Comparison of ENCODE assay signal across 17 mouse cellular contexts in the genomic region with DNA sequence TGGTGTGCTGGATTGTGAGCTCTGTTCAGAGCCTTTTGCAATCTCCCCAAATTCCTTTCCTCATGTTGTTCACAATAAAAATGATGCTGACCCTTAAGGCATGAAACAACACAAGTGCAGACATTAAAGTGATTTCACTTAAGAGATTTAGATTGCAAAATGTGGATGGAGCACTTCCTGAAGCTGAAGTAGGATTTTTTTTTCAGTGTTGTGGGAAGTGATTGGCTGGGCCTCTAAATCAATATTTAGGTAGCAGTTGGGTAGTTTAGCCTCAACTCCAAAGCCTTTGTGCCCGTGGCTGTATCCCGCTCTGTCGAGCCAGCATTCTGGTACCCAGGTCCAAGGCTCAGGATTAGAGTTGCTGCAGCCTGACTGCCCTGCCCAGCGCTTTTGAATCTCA.
DNase-seq lines count a peak whose midpoint lies in the region; ATAC-seq lines count a peak whose summit lies in the region.
"Had no signal": no experiment of that assay in that cellular context is flagged by ENCODE, and none has a peak within 500 bp of the region (broad histone marks: within the 10 kb centered on the region; RNA-seq: fewer than 3 reads in every experiment).

No protein-coding gene starts in this region.

- ATAC-seq in heart, embryonic 14.5 days (ENCODE audit: insufficient number of reproducible peaks, insufficient read depth, low FRiP score, low read depth) = no peak
- ATAC-seq in limb, embryonic 12.5 days (ENCODE audit: insufficient number of reproducible peaks, insufficient read depth, low FRiP score, low TSS enrichment, low read depth) = no peak
- no peak for ATAC-seq in embryonic facial prominence, embryonic 12.5 days (ENCODE audit: insufficient number of reproducible peaks, insufficient read depth, low FRiP score, low TSS enrichment)
- ATAC-seq in midbrain, embryonic 12.5 days (ENCODE audit: low FRiP score, low read depth) = no peak
- ATAC-seq: intestine, embryonic 15.5 days had no signal

- no peak overlapping the region for H3K4me2 ChIP-seq in heart, embryonic 14.5 days (ENCODE audit: low read length)
- H3K4me2 ChIP-seq in limb, embryonic 12.5 days = no peak overlapping the region
- H3K4me2 ChIP-seq in embryonic facial prominence, embryonic 12.5 days (replicated peaks) = no peak overlapping the region
- H3K4me2 ChIP-seq in midbrain, embryonic 12.5 days (replicated peaks) = no peak overlapping the region
- H3K4me2 ChIP-seq: intestine, embryonic 15.5 days had no signal

- H3K36me3 ChIP-seq in heart, embryonic 14.5 days (ENCODE audit: control insufficient read depth, insufficient read depth, low read length) = no peaks in the 10 kb centered on the region
- H3K36me3 ChIP-seq in limb, embryonic 12.5 days = no peaks in the 10 kb centered on the region
- no peaks in the 10 kb centered on the region for H3K36me3 ChIP-seq in limb, embryonic 10.5 days
- no peaks in the 10 kb centered on the region for H3K36me3 ChIP-seq in embryonic facial prominence, embryonic 12.5 days
- no peaks in the 10 kb centered on the region for H3K36me3 ChIP-seq in midbrain, embryonic 12.5 days
- H3K36me3 ChIP-seq: intestine, embryonic 15.5 days had no signal

- H3K4me1 ChIP-seq in heart, embryonic 14.5 days (ENCODE audit: control insufficient read depth in 2 of 2, insufficient read depth in 2 of 2, low read length in 2 of 2) = peaks cover 33 to 44% of the 10 kb centered on the region in 2 experiments
- H3K4me1 ChIP-seq in limb, embryonic 12.5 days (replicated peaks) = peaks cover 29% of the 10 kb centered on the region
- H3K4me1 ChIP-seq in limb, embryonic 10.5 days = peaks cover 33% of the 10 kb centered on the region
- H3K4me1 ChIP-seq in embryonic facial prominence, embryonic 12.5 days = peaks cover 48% of the 10 kb centered on the region
- H3K4me1 ChIP-seq in midbrain, embryonic 12.5 days = peaks cover 28% of the 10 kb centered on the region

- 92% methylated on average over 4 of the region's 4 CpGs for WGBS in heart, embryonic 14.5 days
- 83% methylated on average over 4 of the region's 4 CpGs for WGBS in limb, embryonic 12.5 days
- WGBS in limb, embryonic 10.5 days = 89% methylated on average over 4 of the region's 4 CpGs
- WGBS in embryonic facial prominence, embryonic 12.5 days = 81% methylated on average over 4 of the region's 4 CpGs
- 81% methylated on average over 4 of the region's 4 CpGs for WGBS in midbrain, embryonic 12.5 days

- DNase-seq in heart, adult 18-20 months = no peak
- DNase-seq in limb, embryonic 10.5 days (ENCODE audit: low spot score) = no peak
- no peak for DNase-seq in urinary bladder, postnatal 4 days (ENCODE audit: low spot score in 2 of 2)
- no peak for DNase-seq in embryo, embryonic 10 days (ENCODE audit: low spot score)
- DNase-seq: adrenal gland, postnatal 10 days; B cell, adult 2 months; cerebellum, adult 9-10 months; embryo, embryonic 11 days; gastrocnemius, adult 2 months; heart, postnatal 4 days; liver; lung, embryonic 14.5 days had no signal

- H3K4me3 ChIP-seq in heart, embryonic 14.5 days (ENCODE audit: control insufficient read depth in 1 of 2, insufficient read depth in 1 of 2, low read depth in 1 of 2, low read length in 2 of 2) = no peak overlapping the region
- no peak overlapping the region for H3K4me3 ChIP-seq in limb, embryonic 12.5 days (replicated peaks)
- H3K4me3 ChIP-seq in limb, embryonic 10.5 days = no peak overlapping the region
- H3K4me3 ChIP-seq in embryonic facial prominence, embryonic 12.5 days = no peak overlapping the region
- H3K4me3 ChIP-seq in midbrain, embryonic 12.5 days = no peak overlapping the region
- H3K4me3 ChIP-seq: gastrocnemius, adult 2 months; intestine, embryonic 15.5 days had no signal

- H3K27me3 ChIP-seq in heart, embryonic 14.5 days (ENCODE audit: control insufficient read depth, insufficient read depth, low read length) = no peaks in the 10 kb centered on the region
- no peaks in the 10 kb centered on the region for H3K27me3 ChIP-seq in limb, embryonic 12.5 days
- no peaks in the 10 kb centered on the region for H3K27me3 ChIP-seq in limb, embryonic 10.5 days (ENCODE audit: low read depth, poor library complexity, severe bottlenecking)
- H3K27me3 ChIP-seq in embryonic facial prominence, embryonic 12.5 days = no peaks in the 10 kb centered on the region
- no peaks in the 10 kb centered on the region for H3K27me3 ChIP-seq in midbrain, embryonic 12.5 days
- H3K27me3 ChIP-seq: intestine, embryonic 15.5 days had no signal

- no peaks in the 10 kb centered on the region for H3K9me3 ChIP-seq in heart, embryonic 14.5 days (ENCODE audit: control insufficient read depth, low read length)
- H3K9me3 ChIP-seq in limb, embryonic 12.5 days = no peaks in the 10 kb centered on the region
- no peaks in the 10 kb centered on the region for H3K9me3 ChIP-seq in limb, embryonic 10.5 days (replicated peaks)
- no peaks in the 10 kb centered on the region for H3K9me3 ChIP-seq in embryonic facial prominence, embryonic 12.5 days
- no peaks in the 10 kb centered on the region for H3K9me3 ChIP-seq in midbrain, embryonic 12.5 days
- H3K9me3 ChIP-seq: intestine, embryonic 15.5 days had no signal

- peak overlapping the region; percentile 87 to 94; a peak in 3 of 4 replicates for H3K27ac ChIP-seq in heart, embryonic 14.5 days (replicated peaks in 1 of 2; ENCODE audit: control insufficient read depth in 1 of 2, insufficient read depth in 1 of 2, low read depth in 2 of 2, low read length in 2 of 2)
- H3K27ac ChIP-seq in limb, embryonic 12.5 days = peak overlapping the region; percentile 80
- no peak overlapping the region for H3K27ac ChIP-seq in limb, embryonic 10.5 days
- peak overlapping the region; percentile 88 for H3K27ac ChIP-seq in embryonic facial prominence, embryonic 12.5 days
- peak overlapping the region; percentile 79; the same call in 1 of the 2 replicates for H3K27ac ChIP-seq in midbrain, embryonic 12.5 days (replicated peaks)

- no peak overlapping the region for H3K9ac ChIP-seq in heart, embryonic 14.5 days (ENCODE audit: low read length)
- H3K9ac ChIP-seq in limb, embryonic 12.5 days (replicated peaks) = no peak overlapping the region
- no peak overlapping the region for H3K9ac ChIP-seq in embryonic facial prominence, embryonic 12.5 days
- H3K9ac ChIP-seq in midbrain, embryonic 12.5 days (replicated peaks) = no peak overlapping the region
- H3K9ac ChIP-seq: intestine, embryonic 15.5 days; lung, embryonic 14.5 days had no signal
